In genomic region chr19:32702191-32702590, GRCm38 (mm10) we compare ENCODE assay signal across 25 mouse cellular contexts. TPM values are rescaled to one million over a fixed set of nuclear protein-coding genes. Genes with fewer than 3 reads are reported as not detected.
DNase-seq lines count a peak whose midpoint lies in the region; ATAC-seq lines count a peak whose summit lies in the region.
"Had no signal": no experiment of that assay in that cellular context is flagged by ENCODE, and none has a peak within 500 bp of the region (broad histone marks: within the 10 kb centered on the region; RNA-seq: fewer than 3 reads in every experiment).

No protein-coding gene starts in this region.

- H3K27ac ChIP-seq in heart, embryonic 11.5 days (ENCODE audit: low read depth, low read length) = no peak overlapping the region
- H3K27ac ChIP-seq: forebrain, embryonic 10.5 days; forebrain, embryonic 13.5 days; gastrocnemius, adult 2 months; heart, embryonic 13.5 days; hindbrain, embryonic 14.5 days; hindbrain, postnatal 0 days had no signal

- H3K36me3 ChIP-seq in heart, embryonic 11.5 days (ENCODE audit: control insufficient read depth, insufficient read depth, low read length) = peaks cover 17% of the 10 kb centered on the region

- no peaks in the 10 kb centered on the region for H3K27me3 ChIP-seq in heart, embryonic 11.5 days (ENCODE audit: control insufficient read depth, insufficient read depth, low read length)
- H3K27me3 ChIP-seq: forebrain, embryonic 13.5 days; heart, embryonic 13.5 days had no signal

- WGBS in heart, embryonic 11.5 days (ENCODE audit: insufficient replicate concordance) = 84% methylated on average over 3 of the region's 3 CpGs

- H3K9ac ChIP-seq in heart, embryonic 11.5 days (ENCODE audit: low read depth, low read length) = no peak overlapping the region
- H3K9ac ChIP-seq: forebrain, embryonic 13.5 days; heart, embryonic 13.5 days; hindbrain, embryonic 14.5 days had no signal

- H3K4me3 ChIP-seq in heart, embryonic 11.5 days (ENCODE audit: low read depth, low read length) = no peak overlapping the region
- H3K4me3 ChIP-seq: forebrain, embryonic 10.5 days; forebrain, embryonic 13.5 days; gastrocnemius, adult 2 months; heart, embryonic 13.5 days had no signal

- H3K9me3 ChIP-seq in heart, embryonic 11.5 days (replicated peaks; ENCODE audit: control insufficient read depth, low read length) = no peaks in the 10 kb centered on the region
- H3K9me3 ChIP-seq: forebrain, embryonic 10.5 days; forebrain, embryonic 13.5 days; heart, embryonic 13.5 days had no signal

- H3K4me2 ChIP-seq in heart, embryonic 11.5 days = no peak overlapping the region
- H3K4me2 ChIP-seq: forebrain, embryonic 13.5 days; heart, embryonic 13.5 days; hindbrain, embryonic 14.5 days had no signal

- H3K4me1 ChIP-seq in heart, embryonic 11.5 days (ENCODE audit: control insufficient read depth, insufficient read depth, low read length) = no peaks in the 10 kb centered on the region
- H3K4me1 ChIP-seq: forebrain, embryonic 10.5 days; forebrain, embryonic 13.5 days; heart, embryonic 13.5 days had no signal

- DNase-seq in heart, adult 11 months = peak; percentile 8
- peak; percentile 31 for DNase-seq in 416B (ENCODE audit: low read depth)
- peak; percentile 58 for DNase-seq in brain, adult 2 months (ENCODE audit: low read depth, low spot score)
- DNase-seq in urinary bladder, postnatal 14 days (ENCODE audit: low spot score) = no peak
- no peak for DNase-seq in Muller cell, postnatal 12 days (ENCODE audit: inconsistent ontology term)
- DNase-seq: adrenal gland, postnatal 14 days; cerebellum, adult 11-12 months; cerebellum, adult 8-10 months; cerebellum, postnatal 14 days; gastrocnemius, adult 2 months; gastrocnemius, postnatal 14 days; heart, adult 18-20 months; heart, postnatal 14 days; heart, postnatal 4 days; kidney, adult 18-20 months had no signal

- no peak for ATAC-seq in heart, embryonic 11.5 days (replicated peaks; ENCODE audit: insufficient number of reproducible peaks, low FRiP score, low TSS enrichment)
- ATAC-seq: activated CD4-positive, CD25-positive, alpha-beta regulatory T cell, adult 4 months; forebrain, embryonic 13.5 days; forebrain, embryonic 16.5 days; hindbrain, postnatal 0 days; inflammation-experienced regulatory T-cells, adult 6 months; intestine, embryonic 16.5 days had no signal

RNA-seq across cellular contexts. Expression of gene Atad1, which starts 37.4 kb away (rescaled TPM):
- 60.1 and 65.8 TPM in 2 replicates for polyA plus RNA-seq in heart, embryonic 11.5 days (2014; fragmentation: Nextera tagmentation; extraction: Ambion mirVana)

RNA-seq across cellular contexts. Expression of gene Pten, which starts 55.1 kb away (rescaled TPM):
- polyA plus RNA-seq in heart, embryonic 11.5 days (2014; fragmentation: Nextera tagmentation; extraction: Ambion mirVana) = 5.1 and 9.6 TPM in 2 replicates

Comparison
In these comparisons a context has a peak if more than half of its experiments do, and no peak if none do; other contexts are left out.
1. DNase-seq: peak in heart, adult 11 months (single experiment), 416B (single experiment) and brain, adult 2 months (single experiment); none in urinary bladder, postnatal 14 days (single experiment) and Muller cell, postnatal 12 days (single experiment).